Mouse (Mus musculus): ENCODE data around the gene Olfr94. TPM values are rescaled to one million over a fixed set of nuclear protein-coding genes. Genes with fewer than 3 reads are reported as not detected.

Gene Olfr94
- polyA plus RNA-seq, 1 experiment: 0.37 TPM

GRCm38 (mm10) chr17:37203206-37203916 is 2.6 kb upstream of the Olfr94 start:
- no peak overlapping the region for H3K4me3 ChIP-seq (ENCODE audit: low read depth, low read length)
- no peak overlapping the region for H3K27ac ChIP-seq (ENCODE audit: insufficient read depth, low read length)
- no peaks in the 10 kb centered on the region for H3K36me3 ChIP-seq (ENCODE audit: control insufficient read depth, insufficient read depth, low read length, poor library complexity, severe bottlenecking)
- no peaks in the 10 kb centered on the region for H3K27me3 ChIP-seq (ENCODE audit: control insufficient read depth, insufficient read depth, low read length, poor library complexity, severe bottlenecking)
- H3K4me1 ChIP-seq (ENCODE audit: control insufficient read depth, insufficient read depth, low read length): no peaks in the 10 kb centered on the region
- no peak for TF ChIP-seq POLR2A (IDR thresholded peaks at IDR 0.05; ENCODE audit: insufficient read depth, low read length)
- peak; percentile 74; the same call in 1 of the 2 replicates for TF ChIP-seq EP300 (IDR thresholded peaks at IDR 0.05; ENCODE audit: insufficient read depth, low read depth, low read length)
- peak; percentile 100 for TF ChIP-seq CTCF (IDR thresholded peaks at IDR 0.05; ENCODE audit: low read depth, low read length)
- H3K9me3 ChIP-seq (replicated peaks; ENCODE audit: control insufficient read depth, insufficient read depth, low read length, poor library complexity, severe bottlenecking): no peaks in the 10 kb centered on the region
- no peak overlapping the region for H3K9ac ChIP-seq (ENCODE audit: low read depth, poor library complexity, severe bottlenecking)

- Histone ChIP-seq H3K36me3 (ENCODE audit: control insufficient read depth, insufficient read depth, low read length, poor library complexity, severe bottlenecking) (no peaks in the 10 kb centered on the region), H3K27me3 (ENCODE audit: control insufficient read depth, insufficient read depth, low read length, poor library complexity, severe bottlenecking) (no peaks in the 10 kb centered on the region), H3K27ac (ENCODE audit: insufficient read depth, low read length) (peak overlapping the region; percentile 47), H3K9ac (ENCODE audit: low read depth, poor library complexity, severe bottlenecking) (peak overlapping the region; percentile 46), H3K9me3 (replicated peaks; ENCODE audit: control insufficient read depth, insufficient read depth, low read length, poor library complexity, severe bottlenecking) (no peaks in the 10 kb centered on the region), H3K4me3 (ENCODE audit: low read depth, low read length) (peak overlapping the region; percentile 64), H3K4me1 (ENCODE audit: control insufficient read depth, insufficient read depth, low read length) (peaks cover 6% of the 10 kb centered on the region)
- TF ChIP-seq POLR2A (IDR thresholded peaks at IDR 0.05; ENCODE audit: insufficient read depth, low read length) (no peak), CTCF (IDR thresholded peaks at IDR 0.05; ENCODE audit: low read depth, low read length) (no peak), EP300 (IDR thresholded peaks at IDR 0.05; ENCODE audit: insufficient read depth, low read depth, low read length) (peak; percentile 54; the same call in 1 of the 2 replicates)
Measured at GRCm38 (mm10) chr17:37196845-37197724, 3.7 kb downstream of the Olfr94 start.

- H3K36me3 ChIP-seq (ENCODE audit: control insufficient read depth, insufficient read depth, low read length, poor library complexity, severe bottlenecking): no peaks in the 10 kb centered on the region
- peak overlapping the region; percentile 30; the same call in 1 of the 2 replicates for H3K27ac ChIP-seq (ENCODE audit: insufficient read depth, low read length)
- no peaks in the 10 kb centered on the region for H3K9me3 ChIP-seq (replicated peaks; ENCODE audit: control insufficient read depth, insufficient read depth, low read length, poor library complexity, severe bottlenecking)
- TF ChIP-seq POLR2A (IDR thresholded peaks at IDR 0.05; ENCODE audit: insufficient read depth, low read length): no peak
- no peak for TF ChIP-seq EP300 (IDR thresholded peaks at IDR 0.05; ENCODE audit: insufficient read depth, low read depth, low read length)
- no peak for TF ChIP-seq CTCF (IDR thresholded peaks at IDR 0.05; ENCODE audit: low read depth, low read length)
- H3K9ac ChIP-seq (ENCODE audit: low read depth, poor library complexity, severe bottlenecking): no peak overlapping the region
- no peaks in the 10 kb centered on the region for H3K27me3 ChIP-seq (ENCODE audit: control insufficient read depth, insufficient read depth, low read length, poor library complexity, severe bottlenecking)
- H3K4me3 ChIP-seq (ENCODE audit: low read depth, low read length): no peak overlapping the region
- peaks cover 9% of the 10 kb centered on the region for H3K4me1 ChIP-seq (ENCODE audit: control insufficient read depth, insufficient read depth, low read length)
Measured at GRCm38 (mm10) chr17:37194782-37195181, 6.0 kb downstream of the Olfr94 start.

GRCm38 (mm10) chr17:37193656-37194055 is 7.1 kb downstream of the Olfr94 start, which contains the start of gene Ubd:
Ubd (plus strand) TSS chr17:37193892.
- H3K9ac ChIP-seq (ENCODE audit: low read depth, poor library complexity, severe bottlenecking): peak within 1 kb of the TSS; percentile 62
- peaks cover 11% of the 10 kb centered on the region for H3K4me1 ChIP-seq (ENCODE audit: control insufficient read depth, insufficient read depth, low read length)
- TF ChIP-seq CTCF (IDR thresholded peaks at IDR 0.05; ENCODE audit: low read depth, low read length) (no peak), EP300 (IDR thresholded peaks at IDR 0.05; ENCODE audit: insufficient read depth, low read depth, low read length) (no peak), POLR2A (IDR thresholded peaks at IDR 0.05; ENCODE audit: insufficient read depth, low read length) (no peak)

GRCm38 (mm10) chr17:37193032-37193431 is 7.8 kb downstream of the Olfr94 start:
- Histone ChIP-seq H3K9ac (ENCODE audit: low read depth, poor library complexity, severe bottlenecking) (peak overlapping the region; percentile 62), H3K36me3 (ENCODE audit: control insufficient read depth, insufficient read depth, low read length, poor library complexity, severe bottlenecking) (no peaks in the 10 kb centered on the region), H3K27me3 (ENCODE audit: control insufficient read depth, insufficient read depth, low read length, poor library complexity, severe bottlenecking) (no peaks in the 10 kb centered on the region), H3K27ac (ENCODE audit: insufficient read depth, low read length) (peak overlapping the region; percentile 85), H3K9me3 (replicated peaks; ENCODE audit: control insufficient read depth, insufficient read depth, low read length, poor library complexity, severe bottlenecking) (no peaks in the 10 kb centered on the region), H3K4me3 (ENCODE audit: low read depth, low read length) (peak overlapping the region; percentile 42; the same call in 1 of the 2 replicates), H3K4me1 (ENCODE audit: control insufficient read depth, insufficient read depth, low read length) (peaks cover 11% of the 10 kb centered on the region)
- TF ChIP-seq EP300 (IDR thresholded peaks at IDR 0.05; ENCODE audit: insufficient read depth, low read depth, low read length) (peak; percentile 91), CTCF (IDR thresholded peaks at IDR 0.05; ENCODE audit: low read depth, low read length) (no peak)

More at GRCm38 (mm10) chr17:37193656-37194055, 7.1 kb downstream of the Olfr94 start, which contains the start of gene Ubd:
- Histone ChIP-seq H3K27me3 (ENCODE audit: control insufficient read depth, insufficient read depth, low read length, poor library complexity, severe bottlenecking) (no peaks in the 10 kb centered on the region), H3K27ac (ENCODE audit: insufficient read depth, low read length) (peak within 1 kb of the TSS; percentile 85), H3K36me3 (ENCODE audit: control insufficient read depth, insufficient read depth, low read length, poor library complexity, severe bottlenecking) (no peaks in the 10 kb centered on the region), H3K9me3 (replicated peaks; ENCODE audit: control insufficient read depth, insufficient read depth, low read length, poor library complexity, severe bottlenecking) (no peaks in the 10 kb centered on the region), H3K4me3 (ENCODE audit: low read depth, low read length) (peak within 1 kb of the TSS; percentile 42)
